ENCODE assay signal across 9 mouse cellular contexts in genomic region chr3:114031351-114032213, GRCm38 (mm10). TPM values are rescaled to one million over a fixed set of nuclear protein-coding genes. Genes with fewer than 3 reads are reported as not detected.
DNase-seq lines count a peak whose midpoint lies in the region; ATAC-seq lines count a peak whose summit lies in the region.
"Had no signal": no experiment of that assay in that cellular context is flagged by ENCODE, and none has a peak within 500 bp of the region (broad histone marks: within the 10 kb centered on the region; RNA-seq: fewer than 3 reads in every experiment).

No protein-coding gene starts in this region.

- H3K27me3 ChIP-seq in liver, embryonic 13.5 days = peaks cover 28% of the 10 kb centered on the region
- no peaks in the 10 kb centered on the region for H3K27me3 ChIP-seq in stomach, embryonic 15.5 days (replicated peaks)

- H3K9ac ChIP-seq in liver, embryonic 13.5 days = no peak overlapping the region
- no peak overlapping the region for H3K9ac ChIP-seq in stomach, embryonic 15.5 days

- H3K36me3 ChIP-seq in liver, embryonic 13.5 days = no peaks in the 10 kb centered on the region
- no peaks in the 10 kb centered on the region for H3K36me3 ChIP-seq in stomach, embryonic 15.5 days
- H3K36me3 ChIP-seq: G1E had no signal

- DNase-seq in gastrocnemius, postnatal 10 days = peak; percentile 5
- no peak for DNase-seq in gastrocnemius, adult 8-10 months (ENCODE audit: low spot score in 2 of 2)
- DNase-seq in right cerebral cortex, postnatal 25 days = peak; percentile 19
- DNase-seq in right cerebral cortex, postnatal 14 days = no peak
- no peak for DNase-seq in liver, embryonic 13.5 days
- DNase-seq in thymus, postnatal 10 days (ENCODE audit: low spot score in 2 of 2) = no peak

- peak overlapping the region; percentile 45 for H3K4me3 ChIP-seq in liver, embryonic 13.5 days (replicated peaks)
- H3K4me3 ChIP-seq in stomach, embryonic 15.5 days (replicated peaks) = peak overlapping the region; percentile 60

- peak; percentile 66 to 67 for ATAC-seq in hematopoietic stem cell, adult 5-6 weeks (replicated peaks in 1 of 2; ENCODE audit: insufficient read depth in 1 of 2, low FRiP score in 2 of 2, low TSS enrichment in 1 of 2, low read depth in 1 of 2, poor library complexity in 2 of 2, severe bottlenecking in 2 of 2)
- ATAC-seq in liver, embryonic 13.5 days (ENCODE audit: low read depth) = 0 out of 2 replicates have a peak, but pooled peaks have one; percentile 29
- ATAC-seq in stomach, embryonic 15.5 days (ENCODE audit: insufficient read depth, low FRiP score, low read depth) = no peak; the same call in 1 of the 2 replicates

- H3K4me1 ChIP-seq in liver, embryonic 13.5 days (replicated peaks) = no peaks in the 10 kb centered on the region
- H3K4me1 ChIP-seq in stomach, embryonic 15.5 days = peaks cover 5% of the 10 kb centered on the region; the same call in 1 of the 2 replicates

- H3K4me2 ChIP-seq in liver, embryonic 13.5 days = peak overlapping the region; percentile 61
- H3K4me2 ChIP-seq in stomach, embryonic 15.5 days = peak overlapping the region; percentile 86

- 2% methylated on average over 20 of the region's 21 CpGs for WGBS in liver, embryonic 13.5 days (ENCODE audit: insufficient replicate concordance)
- WGBS in stomach, embryonic 15.5 days = under 1% methylated on average over 21 of the region's 21 CpGs

- no peak overlapping the region for H3K27ac ChIP-seq in liver, embryonic 13.5 days
- H3K27ac ChIP-seq in stomach, embryonic 15.5 days = 0 out of 2 replicates have a peak overlapping the region, but pooled peaks have one; percentile 26

- H3K9me3 ChIP-seq in liver, embryonic 13.5 days (replicated peaks) = no peaks in the 10 kb centered on the region
- H3K9me3 ChIP-seq in stomach, embryonic 15.5 days = no peaks in the 10 kb centered on the region

RNA-seq across cellular contexts. Expression of gene Col11a1, which starts 1.2 kb away (rescaled TPM):
- total RNA-seq in gastrocnemius, postnatal 10 days (2021) = 10 to 100 TPM; 47.0 to 92.3 TPM
- total RNA-seq in gastrocnemius, adult 8-10 months (2022) = 1 to 10 TPM in 2 of 4 experiments, under 1 TPM in 2; 0.51 to 1.9 (median 1.1) TPM
- total RNA-seq in hematopoietic stem cell, adult 5-6 weeks (2017) = not detected in 2 replicates
- polyA plus RNA-seq in liver, embryonic 13.5 days (2015; fragmentation: Nextera tagmentation; extraction: Ambion mirVana) = 1.8 and 2.1 TPM in 2 replicates
- polyA plus RNA-seq in stomach, embryonic 15.5 days (2015; fragmentation: Nextera tagmentation; extraction: Ambion mirVana) = 13.6 and 15.4 TPM in 2 replicates
- polyA plus RNA-seq: G1E had no signal

Comparison
In these comparisons a context has a peak if more than half of its experiments do, and no peak if none do; other contexts are left out.
1. DNase-seq: peak in gastrocnemius, postnatal 10 days (single experiment) and right cerebral cortex, postnatal 25 days (single experiment); none in gastrocnemius, adult 8-10 months (0 of 2), right cerebral cortex, postnatal 14 days (single experiment), liver, embryonic 13.5 days (single experiment) and thymus, postnatal 10 days (0 of 2).
2. RNA of gene Col11a1, which starts 1.2 kb away (total RNA-seq): 47.0 to 92.3 TPM in gastrocnemius, postnatal 10 days; 0.51 to 1.9 TPM in gastrocnemius, adult 8-10 months and not detected in hematopoietic stem cell, adult 5-6 weeks; every median in the first group is over 10 times any median in the second.